Mouse (Mus musculus) myocyte (in vitro differentiated cells): ENCODE measurements at regions not wholly inside any gene's neighbourhood (a gene's known extent, or its start where the extent isn't known, plus 50 kb on each side); places are given as distances from the start of the nearest gene placed in this dataset.

Source experiments
- H3K27me3 ChIP-seq: one replicate; pipeline ENCODE4 v1.6.1; 2011; ENCODE audit not compliant: control insufficient read depth, insufficient read depth, insufficient read length
- H3K36me3 ChIP-seq: one replicate; pipeline ENCODE4 v1.6.1; 2011; ENCODE audit not compliant: control insufficient read depth, insufficient read depth
- H3K4me2 ChIP-seq: one replicate; pipeline ENCODE4 v1.6.1; 2011; ENCODE audit warnings: low read depth, control low read depth
- H3K4me3 ChIP-seq: one replicate; pipeline ENCODE4 v1.5.1; 2011; ENCODE audit warnings: mild to moderate bottlenecking, control low read depth, moderate library complexity
- H3K79me2 ChIP-seq: one replicate; pipeline ENCODE4 v1.6.1; 2011; ENCODE audit not compliant: control insufficient read depth, insufficient read depth
- H3ac ChIP-seq: one replicate; pipeline ENCODE4 v1.6.1; 2011; ENCODE audit not compliant: control insufficient read depth, insufficient read length
- CEBPB ChIP-seq: IDR thresholded peaks from 2 replicates; pipeline ENCODE4 v1.6.1; 2011; ENCODE audit warnings: mild to moderate bottlenecking, moderate library complexity; ENCODE audit not compliant: poor library complexity, insufficient read depth, severe bottlenecking
- E2F4 ChIP-seq: IDR thresholded peaks from one replicate; pipeline ENCODE4 v1.6.1; 2011; ENCODE audit warnings: mild to moderate bottlenecking, control low read depth, moderate library complexity; ENCODE audit not compliant: insufficient read depth
- MAX ChIP-seq: IDR thresholded peaks from one replicate; pipeline ENCODE4 v1.6.1; 2011; ENCODE audit warnings: low read depth, mild to moderate bottlenecking, control low read depth
- MYOD1 ChIP-seq, 3 experiments: IDR thresholded peaks; one replicate each; pipeline ENCODE4 v1.6.1; 2011; ENCODE audit warnings: control low read depth in 2 of 3, low read depth in 2 of 3, mild to moderate bottlenecking in 2 of 3, moderate library complexity in 1 of 3; ENCODE audit not compliant: insufficient read length in 2 of 3, control insufficient read depth in 1 of 3
- MYOG ChIP-seq, 3 experiments: IDR thresholded peaks; one replicate each; pipeline ENCODE4 v1.6.1; 2011; ENCODE audit warnings: control low read depth in 2 of 3, low read depth in 2 of 3, mild to moderate bottlenecking in 2 of 3; ENCODE audit not compliant: insufficient read length in 2 of 3, control insufficient read depth in 1 of 3, insufficient read depth in 1 of 3
- POLR2A ChIP-seq: IDR thresholded peaks from one replicate; pipeline ENCODE4 v1.6.1; 2011; ENCODE audit warnings: low read depth, mild to moderate bottlenecking, control low read depth, moderate library complexity; ENCODE audit not compliant: insufficient read length
- POLR2AphosphoS2 ChIP-seq: IDR thresholded peaks from one replicate; pipeline ENCODE4 v1.6.1; 2011; ENCODE audit warnings: low read depth, control low read depth; ENCODE audit not compliant: insufficient read length
- REST ChIP-seq: IDR thresholded peaks from one replicate; pipeline ENCODE4 v1.6.1; 2011; ENCODE audit warnings: mild to moderate bottlenecking, control low read depth, moderate library complexity; ENCODE audit not compliant: insufficient read depth, insufficient read length
- SRF ChIP-seq: IDR thresholded peaks from one replicate; pipeline ENCODE4 v1.6.1; 2011; ENCODE audit warnings: low read depth; ENCODE audit not compliant: control insufficient read depth, insufficient read length
- TCF12 ChIP-seq: IDR thresholded peaks from one replicate; pipeline ENCODE4 v1.6.1; 2011; ENCODE audit warnings: mild to moderate bottlenecking, control low read depth; ENCODE audit not compliant: poor library complexity, insufficient read depth, severe bottlenecking
- TCF3 ChIP-seq: IDR thresholded peaks from one replicate; pipeline ENCODE4 v1.6.1; 2011; ENCODE audit warnings: low read depth, control low read depth; ENCODE audit not compliant: insufficient read length
- USF1 ChIP-seq: IDR thresholded peaks from one replicate; pipeline ENCODE4 v1.6.1; 2011; ENCODE audit warnings: low read depth, mild to moderate bottlenecking, control low read depth, moderate library complexity

- Histone ChIP-seq H3ac (no peak overlapping the region), H3K4me3 (no peak overlapping the region), H3K4me2 (no peak overlapping the region), H3K27me3 (peaks cover 33% of the 10 kb centered on the region), H3K79me2 (no peaks in the 10 kb centered on the region), H3K36me3 (no peaks in the 10 kb centered on the region)
- TF ChIP-seq TCF3: no peak
- no peak for TF ChIP-seq MYOD1 (IDR thresholded peaks at IDR 0.05; ENCODE audit: control insufficient read depth in 1 of 3, insufficient read length in 2 of 3, low read depth in 2 of 3)
- no peak for TF ChIP-seq MAX
- TF ChIP-seq CEBPB: no peak
- no peak for TF ChIP-seq MYOG (IDR thresholded peaks at IDR 0.05; ENCODE audit: control insufficient read depth in 1 of 3, insufficient read depth in 1 of 3, insufficient read length in 2 of 3, low read depth in 2 of 3)
- no peak for TF ChIP-seq TCF12
- TF ChIP-seq POLR2AphosphoS2: no peak
- no peak for TF ChIP-seq REST
- TF ChIP-seq SRF: no peak
- no peak for TF ChIP-seq E2F4
- no peak for TF ChIP-seq POLR2A
These were observed 157.3 kb upstream of the Zfp618 start for GRCm38 (mm10) chr4:62807926-62808552.

DNA sequence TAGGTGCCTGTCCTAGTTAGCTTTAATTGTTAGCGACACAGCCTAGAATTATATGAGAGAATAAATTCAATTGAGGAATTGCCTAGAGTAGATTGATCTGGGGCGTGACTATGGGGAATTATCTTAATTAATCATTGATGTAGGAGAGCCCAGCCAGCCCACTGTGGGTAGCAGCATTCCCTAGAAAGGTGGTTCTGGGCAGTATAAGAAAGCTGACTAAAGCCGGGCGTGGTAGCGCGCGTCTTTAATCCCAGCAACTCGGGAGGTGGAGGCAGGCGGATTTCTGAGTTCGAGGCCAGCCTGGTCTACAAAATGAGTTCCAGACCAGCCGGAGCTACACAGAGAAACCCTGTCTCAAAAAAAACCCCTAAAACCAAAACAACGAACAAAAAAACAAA is 156.8 kb upstream of the Zfp618 start:
- Histone ChIP-seq H3K4me2 (no peak overlapping the region), H3K27me3 (peaks cover 28% of the 10 kb centered on the region)

GRCm38 (mm10) chr4:62809048-62809447 is 156.3 kb upstream of the Zfp618 start:
- Histone ChIP-seq H3K27me3 (peaks cover 27% of the 10 kb centered on the region), H3K4me3 (no peak overlapping the region), H3K4me2 (no peak overlapping the region), H3K36me3 (no peaks in the 10 kb centered on the region), H3ac (no peak overlapping the region), H3K79me2 (no peaks in the 10 kb centered on the region)
- TF ChIP-seq REST (no peak), CEBPB (no peak), MYOG (IDR thresholded peaks at IDR 0.05; ENCODE audit: control insufficient read depth in 1 of 3, insufficient read depth in 1 of 3, insufficient read length in 2 of 3, low read depth in 2 of 3) (no peak), SRF (no peak), USF1 (no peak), POLR2AphosphoS2 (no peak), E2F4 (no peak), TCF3 (no peak), POLR2A (no peak), MYOD1 (IDR thresholded peaks at IDR 0.05; ENCODE audit: control insufficient read depth in 1 of 3, insufficient read length in 2 of 3, low read depth in 2 of 3) (no peak)

More for the DNA sequence above, 156.8 kb upstream of the Zfp618 start:
- no peaks in the 10 kb centered on the region for H3K36me3 ChIP-seq
- no peak overlapping the region for H3ac ChIP-seq
- TF ChIP-seq POLR2A: no peak
- no peak for TF ChIP-seq POLR2AphosphoS2
- no peak for TF ChIP-seq SRF
- no peak for TF ChIP-seq CEBPB
- TF ChIP-seq USF1: no peak
- TF ChIP-seq E2F4: no peak
- no peak for TF ChIP-seq MYOG (IDR thresholded peaks at IDR 0.05; ENCODE audit: control insufficient read depth in 1 of 3, insufficient read depth in 1 of 3, insufficient read length in 2 of 3, low read depth in 2 of 3)
- TF ChIP-seq MAX: no peak
- no peak for TF ChIP-seq TCF12
- TF ChIP-seq MYOD1 (IDR thresholded peaks at IDR 0.05; ENCODE audit: control insufficient read depth in 1 of 3, insufficient read length in 2 of 3, low read depth in 2 of 3): no peak
- H3K79me2 ChIP-seq: no peaks in the 10 kb centered on the region
- no peak overlapping the region for H3K4me3 ChIP-seq

GRCm38 (mm10) chr4:62819889-62820288 is 145.5 kb upstream of the Zfp618 start:
- Histone ChIP-seq H3ac (no peak overlapping the region), H3K27me3 (peaks cover 26% of the 10 kb centered on the region), H3K36me3 (no peaks in the 10 kb centered on the region), H3K79me2 (no peaks in the 10 kb centered on the region), H3K4me3 (no peak overlapping the region), H3K4me2 (no peak overlapping the region)
- TF ChIP-seq CEBPB (no peak), TCF3 (no peak), POLR2AphosphoS2 (no peak), MAX (no peak)

- H3K27me3 ChIP-seq: peaks cover 29% of the 10 kb centered on the region
- no peaks in the 10 kb centered on the region for H3K36me3 ChIP-seq
- no peak overlapping the region for H3K4me3 ChIP-seq
- no peaks in the 10 kb centered on the region for H3K79me2 ChIP-seq
- no peak overlapping the region for H3K4me2 ChIP-seq
- no peak for TF ChIP-seq USF1
- no peak for TF ChIP-seq POLR2A
- TF ChIP-seq TCF3: no peak
- H3ac ChIP-seq: no peak overlapping the region
These were observed 144.1 kb upstream of the Zfp618 start for GRCm38 (mm10) chr4:62821288-62821687.
